Mouse (Mus musculus) heart, adult 2 months (tissue): ENCODE data around the gene Tyrp1. TPM values are rescaled to one million over a fixed set of nuclear protein-coding genes. Genes with fewer than 3 reads are reported as not detected.
A peak's percentile ranks its signal among the peaks of the same experiment; 100 is the strongest.

Experiments
- DNase-seq, 2 experiments: peaks; one replicate each; pipeline ENCODE4 v3.0.0; 2021
- H3K27ac ChIP-seq: fragments of 200-600 bp; 2 replicates; pipeline ENCODE4 v1.8.1; 2022
- H3K27me3 ChIP-seq: fragments of 200-500 bp; 2 replicates; pipeline ENCODE4 v1.6.1; 2012; ENCODE audit warnings: mild to moderate bottlenecking, low read length, inconsistent platforms, mixed read lengths; ENCODE audit not compliant: control insufficient read depth, insufficient read depth
- H3K36me3 ChIP-seq: fragments of 200-500 bp; 2 replicates; pipeline ENCODE4 v1.6.1; 2012; ENCODE audit warnings: low read length, inconsistent platforms; ENCODE audit not compliant: control insufficient read depth, insufficient read depth
- H3K4me1 ChIP-seq: fragments of 200-500 bp; 2 replicates; pipeline ENCODE4 v1.6.1; 2011; ENCODE audit warnings: low read length; ENCODE audit not compliant: control insufficient read depth, insufficient read depth
- H3K4me3 ChIP-seq: fragments of 200-600 bp; 2 replicates; pipeline ENCODE4 v1.8.1; 2022
- H3K79me2 ChIP-seq: fragments of 200-500 bp; replicated peaks from 2 replicates; pipeline ENCODE4 v1.6.1; 2012; ENCODE audit warnings: mild to moderate bottlenecking, inconsistent platforms, low read length, moderate library complexity, mixed read lengths; ENCODE audit not compliant: control insufficient read depth, insufficient read depth
- H3K9ac ChIP-seq: fragments of 200-500 bp; 2 replicates; pipeline ENCODE4 v1.6.1; 2012; ENCODE audit warnings: low read depth, mild to moderate bottlenecking, control low read depth, inconsistent platforms, low read length, mixed read lengths
- CTCF ChIP-seq: fragments of 200-600 bp; IDR thresholded peaks from 2 replicates; pipeline ENCODE4 v1.8.1; 2022; ENCODE audit warnings: antibody characterized with exemption, mild to moderate bottlenecking, moderate library complexity
- EP300 ChIP-seq: fragments of 200-500 bp; IDR thresholded peaks from 2 replicates; pipeline ENCODE4 v1.6.1; 2011; ENCODE audit warnings: low read depth, low read length, control low read depth; ENCODE audit not compliant: insufficient read depth
- POLR2A ChIP-seq: fragments of 200-500 bp; IDR thresholded peaks from 2 replicates; pipeline ENCODE4 v1.6.1; 2011; ENCODE audit warnings: mild to moderate bottlenecking, low read depth, low read length, control low read depth; ENCODE audit not compliant: insufficient read depth
- WGBS: fragments of 180-500 bp; shearing (Covaris S2); methylation state at CpG from one replicate; pipeline ENCODE4 v1.1.7; 2018; 5-methylcytosine and 5-hydroxymethylcytosine counted together
- intact Hi-C: fragments of 180-260 bp; cut with DNase I; formaldehyde crosslinking; loops from one replicate; pipeline ENCODE4 v1.15.1; 2025
- polyA plus RNA-seq: library from polyadenylated mRNA; depleted of rRNA; stranded (reverse); fragments of >200 nt; gene quantifications from 2 replicates; pipeline ENCODE4 v1.2.3, GENCODE M21; 2012
- total RNA-seq, 2 experiments: library from RNA; stranded (reverse); gene quantifications; 2 replicates each; pipeline ENCODE4 v1.2.3; 2021

Gene Tyrp1
- total and polyA plus RNA-seq, 3 experiments, result 0.10 to 0.11 (median 0.10) TPM

DNA sequence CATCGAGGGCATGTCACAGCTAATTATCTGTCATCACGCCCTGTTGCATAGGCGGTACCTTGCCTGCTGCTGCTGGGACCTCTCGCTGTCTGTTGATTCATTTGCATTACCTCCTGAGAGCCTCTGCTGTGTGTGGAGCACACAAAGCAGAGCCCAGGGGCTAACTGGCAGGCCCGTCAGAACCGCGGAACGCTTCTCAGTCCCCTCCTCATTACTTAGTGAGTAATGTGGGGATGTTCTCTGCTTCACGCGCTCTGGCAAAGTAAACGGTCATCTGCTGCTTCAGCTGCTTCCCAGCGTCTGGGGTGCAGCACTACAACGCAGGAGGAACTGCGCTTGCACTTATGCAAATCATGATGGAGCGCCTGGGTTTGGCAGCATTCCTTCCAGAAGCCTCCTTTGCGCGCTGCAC lies 30.6 kb downstream of the Tyrp1 start:
- H3K27ac ChIP-seq, result no peak overlapping the region
- 5% methylated on average over 17 of the region's 17 CpGs for WGBS
- intact Hi-C loops, result no loop called here
- no peaks in the 10 kb centered on the region for H3K36me3 ChIP-seq
- H3K4me1 ChIP-seq, result no peaks in the 10 kb centered on the region; the same call in 1 of the 2 replicates
- no peak overlapping the region for H3K9ac ChIP-seq
- no peaks in the 10 kb centered on the region for H3K27me3 ChIP-seq
- H3K4me3 ChIP-seq, result peak overlapping the region; percentile 9; the same call in 1 of the 2 replicates
- DNase-seq, result peak in 1 of 2 experiments; percentile 24
- H3K79me2 ChIP-seq, result no peaks in the 10 kb centered on the region
- TF ChIP-seq CTCF (no peak), EP300 (no peak), POLR2A (no peak)

DNA sequence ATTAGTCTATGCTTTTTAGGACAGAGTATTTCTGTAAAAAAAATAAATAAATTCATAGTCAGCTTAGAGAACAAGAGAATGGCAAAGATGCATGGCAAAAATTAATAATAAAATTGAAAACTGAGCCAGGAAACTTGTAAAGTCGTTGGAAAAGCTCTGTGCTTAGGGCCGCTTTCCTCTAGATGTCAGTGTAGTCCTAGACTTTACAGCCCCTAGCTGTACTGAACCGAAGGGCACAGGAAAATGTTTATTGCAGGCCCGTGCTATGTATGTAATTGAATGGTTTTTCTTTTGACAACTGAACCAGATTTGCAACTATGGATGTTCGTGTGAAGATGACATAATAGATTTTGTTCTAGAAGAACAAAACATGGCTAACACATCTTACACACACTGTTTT lies 32.1 kb downstream of the Tyrp1 start:
- intact Hi-C loops, result no loop called here
- no peaks in the 10 kb centered on the region; the same call in 1 of the 2 replicates for H3K27me3 ChIP-seq
- H3K79me2 ChIP-seq, result no peaks in the 10 kb centered on the region
- H3K4me3 ChIP-seq, result no peak overlapping the region
- 18% methylated on average over 5 of the region's 5 CpGs for WGBS
- DNase-seq, result no peak
- no peak overlapping the region for H3K27ac ChIP-seq
- H3K36me3 ChIP-seq, result no peaks in the 10 kb centered on the region
- no peaks in the 10 kb centered on the region; the same call in 1 of the 2 replicates for H3K4me1 ChIP-seq
- TF ChIP-seq POLR2A (no peak), CTCF (peak; percentile 70), EP300 (no peak)
- no peak overlapping the region for H3K9ac ChIP-seq

GRCm38 (mm10) chr4:80869598-80869997 lies 35.7 kb downstream of the Tyrp1 start:
- WGBS, result 38% methylated on average over 2 of the region's 2 CpGs
- H3K79me2 ChIP-seq, result no peaks in the 10 kb centered on the region
- no peaks in the 10 kb centered on the region for H3K4me1 ChIP-seq
- DNase-seq, result no peak
- no peak overlapping the region for H3K27ac ChIP-seq
- intact Hi-C loops, result no loop called here
- no peak overlapping the region for H3K9ac ChIP-seq
- H3K4me3 ChIP-seq, result no peak overlapping the region
- no peaks in the 10 kb centered on the region; the same call in 1 of the 2 replicates for H3K27me3 ChIP-seq
- no peaks in the 10 kb centered on the region for H3K36me3 ChIP-seq
- TF ChIP-seq POLR2A, result no peak
- 0 out of 2 replicates have a peak, but pooled peaks have one; percentile 19 for TF ChIP-seq CTCF

DNA sequence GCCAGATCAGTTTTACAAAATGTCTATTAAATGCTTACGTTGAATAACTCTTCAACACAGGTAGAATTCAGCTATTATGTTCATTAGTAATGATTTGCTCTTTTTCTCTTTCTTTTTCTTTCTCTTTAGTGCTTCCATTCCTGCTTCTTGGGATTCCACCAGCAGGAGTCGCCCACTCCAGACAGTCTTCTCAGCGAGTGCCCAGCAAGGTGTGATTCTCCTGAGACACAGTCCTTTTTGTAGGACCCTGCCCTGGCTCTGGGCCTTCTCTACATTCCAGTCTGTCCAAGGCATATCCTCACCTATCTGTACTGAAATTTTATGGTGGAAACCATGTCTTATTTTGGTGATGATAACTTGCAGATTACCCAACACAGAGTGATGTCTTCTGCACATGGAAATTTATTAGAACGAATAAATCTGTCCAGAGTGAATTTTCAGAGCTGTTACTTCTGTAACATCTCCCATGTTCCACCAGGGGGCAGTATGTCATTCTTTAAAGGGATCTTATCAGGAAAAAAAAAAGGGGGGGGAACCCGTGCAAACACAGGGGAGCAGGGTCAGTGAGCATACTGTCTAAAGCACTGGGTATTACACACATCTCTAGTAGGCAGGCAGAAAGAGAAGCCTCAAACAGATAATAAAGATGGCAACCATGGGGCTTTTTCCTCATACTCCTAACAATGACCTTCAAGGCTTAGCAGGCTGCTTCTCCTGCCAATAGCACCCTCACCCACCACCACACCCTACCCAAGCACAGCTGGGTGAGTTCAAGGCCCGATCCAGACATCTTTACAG lies 39.1 kb downstream of the Tyrp1 start:
- Histone ChIP-seq H3K27me3 (no peaks in the 10 kb centered on the region; the same call in 1 of the 2 replicates), H3K4me1 (no peaks in the 10 kb centered on the region), H3K27ac (no peak overlapping the region), H3K79me2 (no peaks in the 10 kb centered on the region), H3K36me3 (no peaks in the 10 kb centered on the region), H3K9ac (no peak overlapping the region), H3K4me3 (no peak overlapping the region)
- peak in 1 of 2 experiments; percentile 15 for DNase-seq
- TF ChIP-seq EP300, result no peak
- TF ChIP-seq CTCF, result peak; percentile 70
- no peak for TF ChIP-seq POLR2A
- WGBS, result 36% methylated on average over 6 of the region's 6 CpGs
- intact Hi-C loops, result loop anchor here (2.0 to 5.0 kb wide), 5 partner anchors 39 to 379 kb away; partner anchors contain the start of gene Lurap1l

DNA sequence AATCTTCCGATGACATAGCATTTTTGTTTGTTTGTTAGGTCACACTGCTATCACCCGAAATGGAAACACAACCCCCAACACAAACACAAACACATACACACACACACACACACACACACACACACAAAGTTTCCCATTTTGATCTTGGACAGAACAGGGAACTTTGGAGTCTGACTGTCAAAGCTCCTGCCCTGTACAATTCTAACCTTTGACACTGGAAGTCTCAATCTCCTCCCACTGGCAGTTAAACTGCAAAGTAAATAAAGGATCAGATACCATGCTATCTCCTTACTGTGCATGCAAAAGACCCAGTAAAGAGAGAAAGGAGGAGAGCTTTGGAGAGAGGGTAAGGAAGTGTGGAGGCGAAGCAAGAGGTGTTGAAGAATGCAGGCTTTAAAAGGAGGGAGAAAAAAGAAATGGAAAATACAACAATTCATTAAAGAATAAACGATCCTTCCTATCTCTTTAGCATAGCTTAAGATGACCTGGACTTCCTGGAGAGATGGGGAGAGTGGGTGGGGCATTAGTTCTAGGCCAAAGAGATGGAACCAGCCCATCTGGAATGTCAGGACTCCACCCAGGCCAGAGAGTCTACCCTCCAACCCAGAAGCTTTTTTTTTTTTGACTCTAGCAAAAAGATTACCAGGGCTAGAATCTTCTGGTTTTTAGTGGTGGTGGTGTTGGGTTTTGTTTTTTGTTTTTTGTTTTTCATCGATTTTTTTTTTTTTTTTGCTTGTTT lies 40.4 kb downstream of the Tyrp1 start:
- no peak overlapping the region for H3K27ac ChIP-seq
- H3K36me3 ChIP-seq, result no peaks in the 10 kb centered on the region
- H3K79me2 ChIP-seq, result no peaks in the 10 kb centered on the region
- H3K4me3 ChIP-seq, result no peak overlapping the region
- H3K9ac ChIP-seq, result no peak overlapping the region
- TF ChIP-seq EP300 (no peak), CTCF (no peak), POLR2A (no peak)
- no peaks in the 10 kb centered on the region; the same call in 1 of the 2 replicates for H3K27me3 ChIP-seq
- no peak for DNase-seq
- 51% methylated on average over 5 of the region's 5 CpGs for WGBS
- intact Hi-C loops, result loop anchor here (5.0 kb wide), 4 partner anchors 38 to 378 kb away; partner anchors contain the start of gene Lurap1l
- H3K4me1 ChIP-seq, result no peaks in the 10 kb centered on the region
